Mouse (Mus musculus) hindbrain, embryonic 12.5 days (tissue): ENCODE data around the gene Coa6. TPM values are rescaled to one million over a fixed set of nuclear protein-coding genes. Genes with fewer than 3 reads are reported as not detected.
A peak's percentile ranks its signal among the peaks of the same experiment; 100 is the strongest.

ENCODE experiments used
- ATAC-seq: fragments of 200-750 bp; cut with Nextera tagmentation; 2 replicates; pipeline ENCODE4 v1.8.0; 2017; ENCODE audit warnings: moderate TSS enrichment; ENCODE audit not compliant: low FRiP score
- H3K27ac ChIP-seq: fragments of 300-500 bp; sonication (generic); 2 replicates; pipeline ENCODE4 v1.5.1; 2016; ENCODE audit warnings: mild to moderate bottlenecking
- H3K27me3 ChIP-seq: fragments of 300-500 bp; sonication (generic); 2 replicates; pipeline ENCODE4 v1.6.1; 2016; ENCODE audit warnings: mild to moderate bottlenecking
- H3K36me3 ChIP-seq: fragments of 300-500 bp; sonication (generic); 2 replicates; pipeline ENCODE4 v1.6.1; 2016; ENCODE audit warnings: mild to moderate bottlenecking
- H3K4me1 ChIP-seq: fragments of 300-500 bp; sonication (generic); 2 replicates; pipeline ENCODE4 v1.6.1; 2016
- H3K4me2 ChIP-seq: fragments of 300-500 bp; sonication (generic); replicated peaks from 2 replicates; pipeline ENCODE4 v1.6.1; 2016; ENCODE audit warnings: mild to moderate bottlenecking
- H3K4me3 ChIP-seq: fragments of 300-500 bp; sonication (generic); 2 replicates; pipeline ENCODE4 v1.5.1; 2016; ENCODE audit warnings: mild to moderate bottlenecking
- H3K9ac ChIP-seq: fragments of 300-500 bp; sonication (generic); 2 replicates; pipeline ENCODE4 v1.6.1; 2016; ENCODE audit warnings: mild to moderate bottlenecking, moderate library complexity
- H3K9me3 ChIP-seq: fragments of 300-500 bp; sonication (generic); replicated peaks from 2 replicates; pipeline ENCODE4 v1.6.1; 2016; ENCODE audit warnings: mild to moderate bottlenecking
- WGBS: fragments of 180-500 bp; shearing (Covaris S2); methylation state at CpG from one replicate; pipeline ENCODE4 v1.1.7; 2016; 5-methylcytosine and 5-hydroxymethylcytosine counted together
- polyA plus RNA-seq: library from polyadenylated mRNA; unstranded; fragments of >200 nt; fragmentation: Nextera tagmentation; extraction: Ambion mirVana; gene quantifications from 2 replicates; pipeline ENCODE4 v1.2.1, GENCODE M21; 2016

The Coa6 gene
- polyA plus RNA-seq, 1 experiment from 2014 or later = 43.2 TPM

GRCm38 (mm10) chr8:126420834-126421233 is 1.5 kb upstream of the Coa6 start:
- Histone ChIP-seq H3K9ac (no peak overlapping the region), H3K36me3 (peaks cover 2% of the 10 kb centered on the region), H3K4me3 (no peak overlapping the region), H3K27me3 (no peaks in the 10 kb centered on the region), H3K4me1 (peaks cover 11% of the 10 kb centered on the region), H3K9me3 (no peaks in the 10 kb centered on the region), H3K4me2 (no peak overlapping the region), H3K27ac (no peak overlapping the region)
- 78% methylated on average over 3 of the region's 3 CpGs for WGBS
- no peak for ATAC-seq

GRCm38 (mm10) chr8:126422920-126423300 is 595 bp downstream of the Coa6 start:
- ATAC-seq = peak; percentile 61
- WGBS = 9% methylated on average over 9 of the region's 9 CpGs
- H3K36me3 ChIP-seq = peaks cover 22% of the 10 kb centered on the region
- peak overlapping the region; percentile 70 for H3K27ac ChIP-seq
- H3K4me1 ChIP-seq = peaks cover 11% of the 10 kb centered on the region
- peak overlapping the region; percentile 90 for H3K4me3 ChIP-seq
- no peaks in the 10 kb centered on the region for H3K9me3 ChIP-seq
- H3K27me3 ChIP-seq = no peaks in the 10 kb centered on the region
- peak overlapping the region; percentile 87 for H3K9ac ChIP-seq
- H3K4me2 ChIP-seq = peak overlapping the region; percentile 91

- peak overlapping the region; percentile 13; the same call in 1 of the 2 replicates for H3K9ac ChIP-seq
- no peak overlapping the region for H3K4me3 ChIP-seq
- no peak overlapping the region for H3K4me2 ChIP-seq
- no peak overlapping the region for H3K27ac ChIP-seq
- H3K4me1 ChIP-seq = peaks cover 11% of the 10 kb centered on the region
- ATAC-seq = no peak
- H3K36me3 ChIP-seq = peaks cover 34% of the 10 kb centered on the region
- H3K27me3 ChIP-seq = no peaks in the 10 kb centered on the region
- WGBS = 93% methylated on average over 4 of the region's 4 CpGs
- no peaks in the 10 kb centered on the region for H3K9me3 ChIP-seq
Observed at GRCm38 (mm10) chr8:126424163-126424562, 1.8 kb downstream of the Coa6 start.

GRCm38 (mm10) chr8:126424946-126425345 is 2.6 kb downstream of the Coa6 start:
- 71% methylated on average over 1 of the region's 1 CpGs for WGBS
- Histone ChIP-seq H3K9ac (no peak overlapping the region), H3K36me3 (peaks cover 41% of the 10 kb centered on the region), H3K4me1 (peaks cover 11% of the 10 kb centered on the region), H3K9me3 (no peaks in the 10 kb centered on the region), H3K4me2 (no peak overlapping the region), H3K4me3 (no peak overlapping the region), H3K27ac (no peak overlapping the region), H3K27me3 (no peaks in the 10 kb centered on the region)
- ATAC-seq = no peak

GRCm38 (mm10) chr8:126429635-126430034 is 7.3 kb downstream of the Coa6 start:
- peaks cover 56% of the 10 kb centered on the region for H3K36me3 ChIP-seq
- H3K9ac ChIP-seq = no peak overlapping the region
- WGBS = 94% methylated on average over 5 of the region's 5 CpGs
- H3K4me3 ChIP-seq = no peak overlapping the region
- no peak for ATAC-seq
- no peaks in the 10 kb centered on the region for H3K27me3 ChIP-seq
- no peaks in the 10 kb centered on the region for H3K9me3 ChIP-seq
- H3K4me2 ChIP-seq = no peak overlapping the region
- H3K27ac ChIP-seq = no peak overlapping the region
- no peaks in the 10 kb centered on the region for H3K4me1 ChIP-seq

- no peak overlapping the region for H3K4me3 ChIP-seq
- peaks cover 54% of the 10 kb centered on the region for H3K36me3 ChIP-seq
- no peaks in the 10 kb centered on the region for H3K4me1 ChIP-seq
- no peak overlapping the region for H3K27ac ChIP-seq
- ATAC-seq = no peak
- WGBS = 88% methylated on average over 7 of the region's 7 CpGs
- H3K9ac ChIP-seq = no peak overlapping the region
- no peaks in the 10 kb centered on the region for H3K27me3 ChIP-seq
- H3K4me2 ChIP-seq = no peak overlapping the region
- no peaks in the 10 kb centered on the region for H3K9me3 ChIP-seq
Observed at GRCm38 (mm10) chr8:126433827-126434226, 11.5 kb downstream of the Coa6 start.

- Histone ChIP-seq H3K9ac (no peak overlapping the region), H3K4me1 (no peaks in the 10 kb centered on the region), H3K4me2 (no peak overlapping the region), H3K9me3 (no peaks in the 10 kb centered on the region), H3K4me3 (no peak overlapping the region), H3K27ac (no peak overlapping the region), H3K36me3 (peaks cover 44% of the 10 kb centered on the region), H3K27me3 (no peaks in the 10 kb centered on the region)
- no peak for ATAC-seq
- WGBS = 46% methylated on average over 2 of the region's 2 CpGs
Observed at GRCm38 (mm10) chr8:126438937-126439336, 16.6 kb downstream of the Coa6 start.

- no peak overlapping the region for H3K9ac ChIP-seq
- no peak overlapping the region for H3K4me3 ChIP-seq
- no peaks in the 10 kb centered on the region for H3K4me1 ChIP-seq
- no peak overlapping the region for H3K27ac ChIP-seq
- no peak overlapping the region for H3K4me2 ChIP-seq
- H3K36me3 ChIP-seq = peaks cover 60% of the 10 kb centered on the region
- WGBS = 92% methylated on average over 8 of the region's 8 CpGs
- H3K9me3 ChIP-seq = no peaks in the 10 kb centered on the region
- H3K27me3 ChIP-seq = no peaks in the 10 kb centered on the region
- ATAC-seq = no peak
Observed at GRCm38 (mm10) chr8:126451158-126451557, 28.8 kb downstream of the Coa6 start.

- H3K9me3 ChIP-seq = no peaks in the 10 kb centered on the region
- peaks cover 49% of the 10 kb centered on the region for H3K36me3 ChIP-seq
- no peak overlapping the region for H3K4me2 ChIP-seq
- H3K4me1 ChIP-seq = no peaks in the 10 kb centered on the region
- no peak overlapping the region for H3K4me3 ChIP-seq
- H3K9ac ChIP-seq = no peak overlapping the region
- no peaks in the 10 kb centered on the region for H3K27me3 ChIP-seq
- 77% methylated on average over 7 of the region's 7 CpGs for WGBS
- no peak overlapping the region for H3K27ac ChIP-seq
- ATAC-seq = no peak
Observed at GRCm38 (mm10) chr8:126455383-126455782, 33.1 kb downstream of the Coa6 start.

- Histone ChIP-seq H3K27ac (no peak overlapping the region), H3K4me1 (no peaks in the 10 kb centered on the region), H3K36me3 (peaks cover 44% of the 10 kb centered on the region), H3K9me3 (no peaks in the 10 kb centered on the region), H3K4me3 (no peak overlapping the region), H3K27me3 (no peaks in the 10 kb centered on the region), H3K4me2 (no peak overlapping the region), H3K9ac (no peak overlapping the region)
- whole genome bisulfite sequencing = 57% methylated on average over 3 of the region's 3 CpGs
- no peak for ATAC-seq
Observed at GRCm38 (mm10) chr8:126460274-126460673, 38.0 kb downstream of the Coa6 start.

- Histone ChIP-seq H3K9ac (no peak overlapping the region), H3K9me3 (no peaks in the 10 kb centered on the region), H3K4me2 (no peak overlapping the region), H3K27me3 (no peaks in the 10 kb centered on the region), H3K36me3 (peaks cover 48% of the 10 kb centered on the region), H3K4me3 (no peak overlapping the region), H3K27ac (no peak overlapping the region), H3K4me1 (no peaks in the 10 kb centered on the region)
- ATAC-seq = no peak
- 90% methylated on average over 7 of the region's 7 CpGs for WGBS
Observed at GRCm38 (mm10) chr8:126461735-126462134, 39.4 kb downstream of the Coa6 start.

- H3K36me3 ChIP-seq = peaks cover 46% of the 10 kb centered on the region
- no peak overlapping the region for H3K27ac ChIP-seq
Observed at GRCm38 (mm10) chr8:126464071-126464470, 41.8 kb downstream of the Coa6 start.

GRCm38 (mm10) chr8:126473802-126474298 is 51.5 kb downstream of the Coa6 start:
- Histone ChIP-seq H3K9ac (peak overlapping the region; percentile 78), H3K9me3 (no peaks in the 10 kb centered on the region), H3K36me3 (peaks cover 17% of the 10 kb centered on the region), H3K4me1 (peaks cover 17% of the 10 kb centered on the region), H3K27ac (peak overlapping the region; percentile 89), H3K4me2 (peak overlapping the region; percentile 92), H3K27me3 (peaks cover 12% of the 10 kb centered on the region), H3K4me3 (peak overlapping the region; percentile 90)
- WGBS = 14% methylated on average over 16 of the region's 16 CpGs
- ATAC-seq = no peak

More at GRCm38 (mm10) chr8:126464071-126464470, 41.8 kb downstream of the Coa6 start:
- no peak overlapping the region for H3K4me3 ChIP-seq
- no peaks in the 10 kb centered on the region for H3K27me3 ChIP-seq
- no peak overlapping the region for H3K4me2 ChIP-seq
- no peaks in the 10 kb centered on the region for H3K9me3 ChIP-seq
- ATAC-seq = no peak
- no peak overlapping the region for H3K9ac ChIP-seq
- WGBS = 88% methylated on average over 7 of the region's 7 CpGs
- no peaks in the 10 kb centered on the region for H3K4me1 ChIP-seq
